Mouse (Mus musculus) left cerebral cortex, adult 2 months (tissue): ENCODE results near the gene Ranbp3. TPM values are rescaled to one million over a fixed set of nuclear protein-coding genes. Genes with fewer than 3 reads are reported as not detected.
A peak's percentile ranks its signal among the peaks of the same experiment; 100 is the strongest.

Source experiments
- DNase-seq, 2 experiments: peaks; one replicate each; pipeline ENCODE4 v3.0.0; 2021 to 2022; ENCODE audit warnings: low spot score in 2 of 2, mixed read lengths in 1 of 2; ENCODE audit errors: extremely low spot score in 1 of 2
- H3K27ac ChIP-seq: fragments of 200-600 bp; 2 replicates; pipeline ENCODE4 v1.8.1; 2022
- H3K4me3 ChIP-seq: fragments of 200-600 bp; 2 replicates; pipeline ENCODE4 v1.8.1; 2022
- CTCF ChIP-seq: fragments of 200-600 bp; IDR thresholded peaks from 2 replicates; pipeline ENCODE4 v1.8.1; 2022; ENCODE audit warnings: antibody characterized with exemption, mild to moderate bottlenecking, moderate library complexity
- intact Hi-C: fragments of 180-260 bp; cut with DNase I; formaldehyde crosslinking; loops from one replicate; pipeline ENCODE4 v1.15.1; 2025
- total RNA-seq, 2 experiments: library from RNA; stranded (reverse); gene quantifications; 2 replicates each; pipeline ENCODE4 v1.2.3; 2021

Gene Ranbp3
- total RNA-seq, 2 experiments from 2014 or later, result 92.7 to 101 TPM

DNA sequence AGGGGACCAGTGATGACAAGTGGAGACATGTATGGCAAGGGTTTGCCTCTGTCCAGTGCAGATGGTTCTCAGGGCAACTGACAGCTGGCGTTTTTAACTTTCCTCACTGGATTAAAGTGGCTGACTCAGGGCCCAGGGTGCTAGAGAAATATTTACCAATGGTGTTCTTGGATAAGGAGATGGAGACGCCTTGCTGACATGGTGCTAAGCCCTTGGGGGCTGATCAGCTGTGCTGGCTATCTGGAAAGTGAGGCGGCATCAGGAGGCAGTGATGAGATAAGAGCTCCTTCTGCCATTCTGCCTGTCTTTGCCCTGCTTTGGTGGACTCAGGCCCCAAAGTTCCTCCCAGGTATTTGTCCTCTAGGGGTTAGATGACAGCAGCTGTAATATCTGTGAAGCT lies 9.8 kb downstream of the Ranbp3 start:
- no peak overlapping the region for H3K4me3 ChIP-seq
- no peak for TF ChIP-seq CTCF
- intact Hi-C loops, result no loop called here
- no peak overlapping the region for H3K27ac ChIP-seq
- no peak for DNase-seq

GRCm38 (mm10) chr17:56683546-56684140 lies 10.5 kb downstream of the Ranbp3 start:
- intact Hi-C loops, result no loop called here
- H3K27ac ChIP-seq, result no peak overlapping the region
- TF ChIP-seq CTCF, result no peak

GRCm38 (mm10) chr17:56684649-56685048 lies 11.6 kb downstream of the Ranbp3 start:
- TF ChIP-seq CTCF, result no peak
- H3K4me3 ChIP-seq, result no peak overlapping the region
- intact Hi-C loops, result no loop called here
- no peak overlapping the region for H3K27ac ChIP-seq
- no peak for DNase-seq

More at GRCm38 (mm10) chr17:56683546-56684140, 10.5 kb downstream of the Ranbp3 start:
- no peak for DNase-seq
- no peak overlapping the region for H3K4me3 ChIP-seq

DNA sequence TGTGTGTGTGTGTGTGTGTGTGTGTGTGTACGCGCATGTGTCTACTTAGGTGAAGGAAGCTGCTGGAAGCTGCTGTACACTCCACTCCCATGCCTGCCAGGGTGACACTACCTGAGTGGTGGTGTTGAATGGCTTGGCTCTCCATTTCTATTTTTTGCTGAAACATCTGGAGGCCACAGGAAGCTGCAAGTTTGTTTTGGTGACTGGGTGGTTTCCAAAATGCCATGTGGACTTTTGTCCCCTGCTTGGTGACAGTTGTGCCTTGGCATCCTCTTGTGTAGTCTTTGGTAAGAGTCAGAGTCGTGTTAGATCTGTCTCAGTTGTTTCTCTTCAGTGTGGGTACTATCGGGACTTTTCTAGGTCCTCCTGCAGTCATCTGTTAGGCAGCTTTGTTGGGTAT lies 13.7 kb downstream of the Ranbp3 start:
- Histone ChIP-seq H3K27ac (no peak overlapping the region), H3K4me3 (no peak overlapping the region)
- intact Hi-C loops, result no loop called here
- DNase-seq, result no peak
- no peak for TF ChIP-seq CTCF

- intact Hi-C loops, result no loop called here
- H3K27ac ChIP-seq, result no peak overlapping the region
- DNase-seq, result no peak
- no peak overlapping the region for H3K4me3 ChIP-seq
- no peak for TF ChIP-seq CTCF
These were observed 15.0 kb downstream of the Ranbp3 start for GRCm38 (mm10) chr17:56688045-56688444.

DNA sequence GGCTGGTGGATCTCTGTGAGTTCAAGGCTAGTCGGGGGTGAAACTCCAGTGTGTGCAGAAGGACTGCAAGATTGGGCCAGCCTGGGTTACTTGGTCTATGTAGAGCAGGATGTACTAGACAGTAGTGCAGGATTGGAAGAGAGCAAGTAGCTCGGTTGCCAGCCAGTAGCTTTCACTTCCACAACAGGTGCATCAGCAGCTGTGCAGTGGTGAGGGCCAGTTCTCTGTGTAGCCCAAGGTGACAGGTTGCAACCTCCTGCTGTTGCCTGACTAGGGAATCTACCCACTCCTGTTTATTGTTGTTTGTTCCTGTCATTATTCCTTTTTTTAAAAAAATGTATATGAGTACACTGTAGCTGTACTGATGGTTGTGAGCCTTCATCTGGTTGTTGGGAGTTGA lies 15.6 kb downstream of the Ranbp3 start:
- intact Hi-C loops, result no loop called here
- DNase-seq, result no peak

GRCm38 (mm10) chr17:56693395-56693794 lies 20.3 kb downstream of the Ranbp3 start:
- no peak overlapping the region for H3K4me3 ChIP-seq
- intact Hi-C loops, result no loop called here
- H3K27ac ChIP-seq, result peak overlapping the region; percentile 73
- DNase-seq, result no peak
- TF ChIP-seq CTCF, result no peak

More for the DNA sequence above, 15.6 kb downstream of the Ranbp3 start:
- no peak overlapping the region for H3K4me3 ChIP-seq
- no peak overlapping the region for H3K27ac ChIP-seq
- TF ChIP-seq CTCF, result no peak

DNA sequence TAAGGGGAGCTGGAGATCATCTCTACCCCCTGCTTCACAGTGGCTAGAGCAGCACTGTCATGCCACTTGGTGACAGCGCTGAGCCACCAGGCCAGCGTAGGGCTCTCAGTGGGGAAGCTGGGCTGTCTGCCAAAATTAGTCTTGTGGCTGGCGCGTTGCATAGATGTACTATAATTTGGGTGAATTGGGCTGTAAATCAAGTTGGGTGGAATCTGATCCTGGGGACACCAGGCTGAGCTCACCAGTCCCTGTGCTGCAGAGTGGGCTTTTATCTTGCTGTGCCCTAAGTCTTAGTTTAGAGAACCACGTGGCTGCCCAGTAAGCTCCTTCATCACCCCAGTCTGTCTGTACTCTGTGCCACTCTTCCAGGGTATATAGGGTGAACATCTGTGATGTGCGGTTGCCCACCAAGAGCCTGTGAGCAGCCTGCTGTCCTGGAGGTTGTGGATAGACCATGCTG lies 20.8 kb downstream of the Ranbp3 start:
- peak; percentile 54 to 63 for DNase-seq
- no peak; the same call in 1 of the 2 replicates for TF ChIP-seq CTCF
- Histone ChIP-seq H3K27ac (peak overlapping the region; percentile 73), H3K4me3 (no peak overlapping the region)
- intact Hi-C loops, result no loop called here

GRCm38 (mm10) chr17:56700451-56700850 lies 27.4 kb downstream of the Ranbp3 start:
- Histone ChIP-seq H3K4me3 (no peak overlapping the region), H3K27ac (no peak overlapping the region)
- TF ChIP-seq CTCF, result no peak
- DNase-seq, result no peak
- intact Hi-C loops, result no loop called here

- intact Hi-C loops, result no loop called here
- no peak for TF ChIP-seq CTCF
- Histone ChIP-seq H3K27ac (no peak overlapping the region; the same call in 1 of the 2 replicates), H3K4me3 (no peak overlapping the region)
- no peak for DNase-seq
These were observed 29.9 kb downstream of the Ranbp3 start for GRCm38 (mm10) chr17:56703038-56703437.

GRCm38 (mm10) chr17:56706515-56706914 lies 33.4 kb downstream of the Ranbp3 start:
- DNase-seq, result no peak
- no peak for TF ChIP-seq CTCF
- Histone ChIP-seq H3K4me3 (no peak overlapping the region), H3K27ac (no peak overlapping the region)
- intact Hi-C loops, result no loop called here

GRCm38 (mm10) chr17:56708692-56709091 lies 35.6 kb downstream of the Ranbp3 start:
- intact Hi-C loops, result no loop called here
- TF ChIP-seq CTCF, result no peak
- Histone ChIP-seq H3K27ac (no peak overlapping the region; the same call in 1 of the 2 replicates), H3K4me3 (no peak overlapping the region)
- DNase-seq, result no peak

DNA sequence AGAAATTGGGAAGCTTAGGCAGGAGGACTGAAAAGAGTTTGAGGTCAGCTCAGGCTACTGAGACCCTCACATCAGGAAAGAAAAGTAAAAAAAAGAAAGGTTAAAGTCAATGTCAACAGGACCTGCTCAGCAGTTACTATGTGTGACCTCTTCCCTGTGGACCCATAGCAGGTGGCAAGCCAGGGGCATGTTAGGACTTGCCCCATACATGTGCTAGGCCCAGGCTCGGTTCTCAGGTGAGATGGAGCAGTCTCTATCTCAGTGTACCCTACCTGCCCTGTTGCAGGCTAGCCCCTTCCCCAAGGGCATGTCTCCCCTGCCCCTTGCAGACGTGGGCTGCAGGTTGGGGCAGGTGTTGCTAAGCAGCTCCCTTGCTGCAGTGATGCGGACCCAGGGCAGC lies 36.6 kb downstream of the Ranbp3 start:
- intact Hi-C loops, result no loop called here
- no peak for TF ChIP-seq CTCF
- Histone ChIP-seq H3K4me3 (no peak overlapping the region), H3K27ac (no peak overlapping the region)
- no peak for DNase-seq
